Mouse (Mus musculus) brain, embryonic 14.5 days (tissue): ENCODE measurements around the gene OR5BS1P. TPM values are rescaled to one million over a fixed set of nuclear protein-coding genes. Genes with fewer than 3 reads are reported as not detected.
A peak's percentile ranks its signal among the peaks of the same experiment; 100 is the strongest.
"Not testable (repeated sequence)": the region's sequence is repeated elsewhere in the genome, so short reads cannot be mapped to it uniquely, and the experiment has no call there.

Source experiments
- DNase-seq: peaks from one replicate; pipeline ENCODE4 v3.0.0-alpha.2; 2011; ENCODE audit warnings: low read depth
- CTCF ChIP-seq: fragments of 200-500 bp; IDR thresholded peaks from 2 replicates; pipeline ENCODE4 v1.5.1; 2012; ENCODE audit warnings: inconsistent platforms, mild to moderate bottlenecking, moderate library complexity, borderline replicate concordance; ENCODE audit not compliant: insufficient read depth, insufficient read length; ENCODE audit errors: extremely low read depth
- POLR2A ChIP-seq: fragments of 200-500 bp; IDR thresholded peaks from 2 replicates; pipeline ENCODE4 v1.6.1; 2012; ENCODE audit warnings: mild to moderate bottlenecking, inconsistent platforms, borderline replicate concordance; ENCODE audit not compliant: poor library complexity, insufficient read depth, insufficient read length, severe bottlenecking; ENCODE audit errors: extremely low read depth
- polyA plus RNA-seq: library from polyadenylated mRNA; depleted of rRNA; stranded (reverse); fragments of >200 nt; gene quantifications from 2 replicates; pipeline ENCODE4 v1.2.3, GENCODE M21; 2012; rRNA removed

OR5BS1P gene
- not detected in 2 replicates for polyA plus RNA-seq

DNA sequence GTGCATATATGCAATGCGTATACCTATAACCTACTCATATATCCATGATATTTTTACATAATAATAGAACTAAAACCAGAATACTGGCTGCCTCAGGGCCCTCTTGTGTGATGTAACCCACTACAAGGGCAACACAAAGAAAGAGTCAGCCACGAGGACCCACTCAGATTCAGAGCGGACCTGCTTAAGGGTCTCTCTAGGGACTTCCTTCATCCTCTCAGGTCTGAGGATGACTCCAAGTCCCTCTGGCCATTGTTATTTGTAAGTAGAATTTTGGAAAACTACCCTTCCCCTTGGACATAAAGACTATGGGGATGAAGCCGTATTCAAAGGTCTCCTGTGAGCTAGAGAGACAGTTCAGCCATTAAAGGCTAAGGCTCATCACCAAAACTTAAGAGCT is at the start of gene OR5BS1P:
Gene OR5BS1P (plus strand): TSS at position 301 of the 400 bp plus-strand sequence.
- no peak for TF ChIP-seq CTCF
- TF ChIP-seq POLR2A, result no peak
- no peak for DNase-seq

GRCm38 (mm10) chr15:98420897-98421296 is 48.8 kb upstream of the OR5BS1P start:
- TF ChIP-seq POLR2A (no peak), CTCF (no peak)
- DNase-seq, result no peak

- TF ChIP-seq POLR2A (no peak), CTCF (no peak)
- DNase-seq, result no peak
Measured at GRCm38 (mm10) chr15:98424326-98424725, 45.4 kb upstream of the OR5BS1P start.

DNA sequence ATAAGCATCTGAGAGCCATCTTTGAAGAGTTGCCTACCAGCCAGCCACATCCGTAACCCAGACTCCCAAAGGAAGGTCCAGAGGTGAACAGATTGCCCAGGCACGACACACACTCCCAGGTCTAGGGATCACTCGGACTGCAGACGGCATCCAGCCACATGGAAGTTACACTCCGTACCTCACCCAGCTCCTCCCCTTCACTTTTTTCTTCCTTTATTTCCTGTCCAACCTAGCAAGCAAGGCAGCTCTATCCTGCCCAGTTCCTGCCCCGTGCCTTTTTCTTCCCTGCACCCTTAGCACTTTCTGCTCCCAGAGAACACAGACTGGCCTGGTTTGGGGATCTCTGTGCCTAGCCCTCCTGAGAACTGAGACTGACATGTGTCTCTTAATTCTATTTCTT is 44.9 kb upstream of the OR5BS1P start:
- DNase-seq, result no peak
- TF ChIP-seq POLR2A (no peak), CTCF (no peak)

DNA sequence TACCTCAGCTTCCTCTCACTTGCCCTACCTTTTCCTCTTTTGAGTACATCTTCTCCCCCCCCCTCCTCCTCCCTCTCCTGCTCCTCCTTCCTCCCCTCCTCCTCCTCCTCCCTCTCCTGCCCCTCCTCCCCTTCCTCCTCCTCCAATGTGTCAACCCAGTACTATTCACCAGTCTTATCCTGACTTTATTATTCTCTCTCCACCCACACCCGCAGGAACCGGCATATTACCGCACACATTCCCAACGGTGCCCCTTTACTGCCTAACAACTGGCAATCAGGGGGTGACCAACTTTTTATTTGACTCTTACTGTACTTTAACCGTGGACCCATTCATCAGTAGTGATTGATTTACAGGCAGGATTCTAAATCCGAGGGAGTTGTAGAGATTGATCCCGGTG is 44.5 kb upstream of the OR5BS1P start:
- DNase-seq, result no peak
- TF ChIP-seq POLR2A, result no peak

DNA sequence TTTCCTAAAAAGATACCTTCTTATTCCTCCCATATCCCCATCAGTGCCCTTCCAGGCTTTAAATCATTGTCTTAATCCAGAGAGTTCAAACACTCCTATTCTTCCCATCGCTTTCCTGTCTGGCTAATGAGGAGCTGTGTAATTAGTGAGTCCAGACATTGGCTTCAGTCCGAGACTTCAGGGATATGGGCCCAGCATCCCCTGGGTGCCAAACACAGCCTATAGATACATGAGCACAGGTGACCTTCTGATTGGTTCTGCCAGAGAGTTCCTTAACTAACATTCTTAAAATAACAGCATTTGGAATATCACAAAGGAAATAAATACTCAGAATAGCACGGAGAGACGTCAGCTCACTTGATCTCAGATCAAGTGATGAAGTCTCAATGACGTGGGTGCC is 38.8 kb upstream of the OR5BS1P start, which contains the start of gene Olfr282:
Gene Olfr282 (plus strand): TSS at position 301 of the 400 bp plus-strand sequence.
- not testable (repeated sequence) for DNase-seq

DNA sequence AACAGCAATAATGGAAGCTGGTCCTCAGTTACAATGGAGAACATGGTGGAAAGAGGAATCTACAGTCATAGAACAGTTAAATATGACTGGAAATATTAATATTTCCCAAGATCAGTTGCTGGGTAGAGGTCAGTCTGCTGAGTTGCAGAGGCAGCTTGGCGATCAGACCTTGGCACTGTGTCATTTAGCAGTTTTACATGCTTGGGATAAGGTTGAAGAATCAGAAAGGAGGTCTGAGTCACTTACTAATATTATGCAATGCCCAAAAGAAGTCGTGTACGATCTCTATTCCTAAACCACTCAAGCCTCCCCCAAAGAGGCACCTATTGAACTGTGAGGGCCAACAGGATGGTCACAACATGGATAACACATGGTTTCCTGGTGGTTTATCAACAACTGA is 25.1 kb upstream of the OR5BS1P start:
- TF ChIP-seq POLR2A (no peak), CTCF (no peak)
- no peak for DNase-seq

DNA sequence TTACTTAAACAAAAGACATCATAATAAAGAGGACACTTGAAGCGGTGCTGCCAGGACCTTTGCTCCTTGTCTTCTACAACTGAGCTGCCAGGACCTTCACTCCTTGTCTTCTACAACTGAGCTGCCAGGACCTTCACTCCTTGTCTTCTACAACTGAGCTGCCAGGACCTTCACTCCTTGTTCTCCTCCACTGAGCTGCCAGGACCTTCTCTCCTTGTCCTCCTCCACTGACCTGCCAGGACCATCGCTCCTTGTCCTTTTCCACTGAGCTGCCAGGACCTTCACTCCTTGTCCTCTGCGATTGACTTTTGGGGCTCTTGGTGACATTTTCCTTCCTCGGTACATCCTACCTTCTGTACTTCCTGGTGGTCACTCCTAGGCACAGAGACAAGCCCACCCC is 21.2 kb upstream of the OR5BS1P start:
- TF ChIP-seq CTCF (no peak), POLR2A (no peak)
- DNase-seq, result peak; percentile 60

DNA sequence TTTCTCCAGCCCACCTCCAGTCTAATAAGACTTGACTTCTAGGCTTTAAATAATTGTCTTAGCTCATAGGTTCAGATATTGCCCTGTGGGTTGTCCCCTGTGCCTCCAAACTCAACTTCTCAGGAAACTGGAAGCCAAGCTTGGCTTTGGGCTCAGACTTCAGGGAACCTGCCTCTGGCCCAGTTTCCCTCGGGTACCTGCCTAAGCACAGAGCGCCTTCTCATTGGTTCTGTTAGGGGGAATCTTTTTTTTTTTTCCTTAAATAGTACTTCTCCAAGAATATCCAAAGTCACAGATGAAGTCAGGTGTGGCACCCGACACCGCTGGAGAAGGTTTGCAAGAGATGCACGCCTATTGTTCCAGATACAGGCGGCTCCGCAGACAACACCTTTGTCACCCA is 17.4 kb upstream of the OR5BS1P start, which contains the start of gene Olfr281:
Gene Olfr281 (plus strand): TSS at position 301 of the 400 bp plus-strand sequence.
- no peak for DNase-seq
- TF ChIP-seq CTCF (no peak), POLR2A (no peak)

DNA sequence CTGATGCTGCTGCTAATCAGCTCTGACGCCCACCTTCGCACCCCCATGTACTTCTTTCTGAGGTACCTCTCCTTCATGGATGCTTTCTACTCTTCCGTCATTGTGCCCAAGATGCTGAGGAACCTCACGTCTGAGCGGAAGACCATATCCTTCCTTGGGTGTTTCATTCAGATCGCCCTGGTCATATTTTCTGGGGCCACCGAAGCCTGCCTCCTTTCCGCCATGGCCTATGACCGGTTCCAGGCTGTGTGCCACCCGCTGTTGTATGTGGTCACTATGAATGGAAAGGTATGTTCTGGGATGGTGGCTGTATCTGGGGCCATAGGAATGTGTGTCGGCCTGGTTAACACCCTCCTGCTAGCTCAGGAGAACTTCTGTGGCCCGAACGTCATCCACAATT is 1.8 kb downstream of the OR5BS1P start:
- DNase-seq, result no peak
- no peak for TF ChIP-seq CTCF
- no peak for TF ChIP-seq POLR2A

DNA sequence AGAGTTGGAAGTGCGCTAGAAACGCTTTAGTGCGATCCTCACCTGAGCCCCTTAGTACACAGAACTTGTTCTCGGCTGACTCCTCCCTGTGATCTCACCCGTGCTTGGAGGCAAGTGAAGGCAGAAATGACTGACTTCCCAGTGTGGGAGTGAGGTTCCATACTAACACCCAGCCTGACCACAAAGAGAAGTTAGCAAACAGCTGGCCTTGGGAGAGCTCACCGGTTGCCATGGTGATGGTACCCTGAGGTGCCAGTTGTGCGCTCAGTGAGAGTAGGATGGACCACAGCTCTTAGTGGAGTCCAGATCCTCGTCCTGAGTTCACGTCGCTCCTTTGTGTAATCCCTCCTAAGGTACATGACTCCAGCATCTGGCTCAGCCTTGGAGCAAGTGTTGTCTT is 5.3 kb downstream of the OR5BS1P start:
- DNase-seq, result no peak
- TF ChIP-seq POLR2A (no peak), CTCF (no peak)

DNA sequence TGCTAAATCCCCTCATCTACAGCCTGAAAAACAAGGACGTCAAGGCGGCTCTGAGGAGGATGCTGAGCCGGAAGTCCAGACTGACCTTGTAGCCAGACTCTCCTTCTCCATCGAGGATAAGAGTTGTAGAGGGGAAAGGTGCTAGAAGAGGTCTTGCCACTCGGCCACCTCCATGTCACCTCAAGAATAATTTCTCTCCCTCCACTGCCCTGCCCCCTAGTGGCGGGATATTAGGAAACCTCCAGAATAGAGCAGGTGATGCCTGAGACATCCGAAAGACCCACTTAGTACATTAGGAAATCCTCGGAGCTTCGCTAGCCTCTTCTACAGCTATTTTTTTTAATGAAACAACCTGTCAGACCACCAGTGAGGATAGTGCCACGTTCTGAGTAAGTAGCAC is 5.7 kb downstream of the OR5BS1P start:
- TF ChIP-seq POLR2A (no peak), CTCF (peak; percentile 49; the same call in 1 of the 2 replicates)
- DNase-seq, result no peak

GRCm38 (mm10) chr15:98476281-98476680 is 6.6 kb downstream of the OR5BS1P start:
- TF ChIP-seq CTCF, result no peak
- no peak for TF ChIP-seq POLR2A
- no peak for DNase-seq

DNA sequence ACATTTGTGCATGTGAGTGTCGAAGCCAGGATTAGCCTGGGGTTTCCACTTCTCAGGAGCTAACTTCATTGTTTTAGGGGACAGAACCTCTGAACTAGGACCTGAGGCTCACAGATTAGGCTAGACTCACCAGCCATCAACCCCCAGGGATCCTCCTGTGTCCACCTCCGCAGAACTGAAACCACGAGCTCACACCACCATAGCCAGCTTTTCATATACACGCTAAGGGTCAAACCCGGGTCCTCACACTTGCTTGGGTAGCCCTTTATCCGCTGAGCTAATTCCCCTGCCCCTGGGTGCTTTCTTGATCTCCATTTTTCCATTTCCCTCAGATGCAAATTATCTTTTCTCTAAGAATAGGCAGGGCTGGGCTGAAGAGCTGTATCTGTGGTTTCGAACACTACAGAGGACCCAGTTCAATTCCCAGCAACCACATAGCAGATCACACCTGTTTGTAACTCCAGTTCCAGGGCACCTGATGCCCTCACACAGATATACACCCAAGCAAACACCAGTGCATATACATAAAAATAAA is 9.9 kb downstream of the OR5BS1P start:
- TF ChIP-seq CTCF (no peak), POLR2A (no peak)
- no peak for DNase-seq

- no peak for TF ChIP-seq CTCF
- no peak for TF ChIP-seq POLR2A
- DNase-seq, result no peak
Measured at GRCm38 (mm10) chr15:98482701-98483100, 13.0 kb downstream of the OR5BS1P start, which contains the start of gene Lalba. Gene Lalba, minus strand, starts transcription at chr15:98482721.
